Mouse (Mus musculus): ENCODE results near the gene Nuak2.

Gene Nuak2

GRCm38 (mm10) chr1:132298425-132298800 is 17.5 kb upstream of the Nuak2 start, which contains the start of gene Klhdc8a:
Gene Klhdc8a (plus strand): TSS chr1:132298626.
- no peak for DNase-seq (ENCODE audit: low read depth, low spot score)

GRCm38 (mm10) chr1:132298801-132299464 is 17.0 kb upstream of the Nuak2 start:
- no peak for DNase-seq (ENCODE audit: low read depth, low spot score)

- DNase-seq (ENCODE audit: low read depth, low spot score) = no peak
These were observed 16.2 kb upstream of the Nuak2 start for GRCm38 (mm10) chr1:132299744-132300143.

- DNase-seq (ENCODE audit: low read depth, low spot score) = no peak
These were observed 14.7 kb upstream of the Nuak2 start for GRCm38 (mm10) chr1:132301242-132301641.

GRCm38 (mm10) chr1:132302341-132302866 is 13.5 kb upstream of the Nuak2 start:
- no peak for DNase-seq (ENCODE audit: low read depth, low spot score)

GRCm38 (mm10) chr1:132304618-132305214 is 11.2 kb upstream of the Nuak2 start:
- DNase-seq (ENCODE audit: low read depth, low spot score) = no peak

GRCm38 (mm10) chr1:132306160-132306559 is 9.8 kb upstream of the Nuak2 start:
- peak; percentile 56 for DNase-seq (ENCODE audit: low read depth, low spot score)

- no peak for DNase-seq (ENCODE audit: low read depth, low spot score)
These were observed 9.1 kb upstream of the Nuak2 start for GRCm38 (mm10) chr1:132306808-132307207.

- no peak for DNase-seq (ENCODE audit: low read depth, low spot score)
These were observed 8.0 kb upstream of the Nuak2 start for GRCm38 (mm10) chr1:132307962-132308361.

- DNase-seq (ENCODE audit: low read depth, low spot score) = no peak
These were observed 7.3 kb upstream of the Nuak2 start for GRCm38 (mm10) chr1:132308674-132309073.

GRCm38 (mm10) chr1:132310754-132311153 is 5.2 kb upstream of the Nuak2 start:
- no peak for DNase-seq (ENCODE audit: low read depth, low spot score)

GRCm38 (mm10) chr1:132311174-132311859 is 4.6 kb upstream of the Nuak2 start:
- peak; percentile 14 for DNase-seq (ENCODE audit: low read depth, low spot score)

GRCm38 (mm10) chr1:132312043-132312442 is 3.9 kb upstream of the Nuak2 start:
- DNase-seq (ENCODE audit: low read depth, low spot score) = no peak

GRCm38 (mm10) chr1:132312703-132313102 is 3.2 kb upstream of the Nuak2 start:
- DNase-seq (ENCODE audit: low read depth, low spot score) = peak; percentile 75

- DNase-seq (ENCODE audit: low read depth, low spot score) = no peak
These were observed 684 bp downstream of the Nuak2 start for GRCm38 (mm10) chr1:132316625-132316994.

GRCm38 (mm10) chr1:132317413-132317812 is 1.5 kb downstream of the Nuak2 start:
- DNase-seq (ENCODE audit: low read depth, low spot score) = no peak

GRCm38 (mm10) chr1:132317894-132318863 is 2.3 kb downstream of the Nuak2 start:
- no peak for DNase-seq (ENCODE audit: low read depth, low spot score)

GRCm38 (mm10) chr1:132319242-132319641 is 3.3 kb downstream of the Nuak2 start:
- DNase-seq (ENCODE audit: low read depth, low spot score) = no peak

GRCm38 (mm10) chr1:132321821-132322580 is 6.1 kb downstream of the Nuak2 start:
- DNase-seq (ENCODE audit: low read depth, low spot score) = no peak

- no peak for DNase-seq (ENCODE audit: low read depth, low spot score)
These were observed 7.0 kb downstream of the Nuak2 start for GRCm38 (mm10) chr1:132322711-132323542.
